Mouse (Mus musculus): ENCODE data around the gene Pgm1. TPM values are rescaled to one million over a fixed set of nuclear protein-coding genes. Genes with fewer than 3 reads are reported as not detected.

Gene Pgm1
- polyA plus RNA-seq, 1 experiment = 53.3 TPM

GRCm38 (mm10) chr4:99957186-99957585 lies 28.0 kb downstream of the Pgm1 start:
- no peak for DNase-seq (ENCODE audit: low spot score)

GRCm38 (mm10) chr4:99958084-99958815 lies 29.0 kb downstream of the Pgm1 start:
- no peak for DNase-seq (ENCODE audit: low spot score)

GRCm38 (mm10) chr4:99959308-99959707 lies 30.1 kb downstream of the Pgm1 start:
- DNase-seq (ENCODE audit: low spot score) = no peak

- no peak for DNase-seq (ENCODE audit: low spot score)
Measured at GRCm38 (mm10) chr4:99966555-99966954, 37.3 kb downstream of the Pgm1 start.

GRCm38 (mm10) chr4:99969328-99969727 lies 40.1 kb downstream of the Pgm1 start:
- no peak for DNase-seq (ENCODE audit: low spot score)

- no peak for DNase-seq (ENCODE audit: low spot score)
Measured at GRCm38 (mm10) chr4:99970097-99970496, 40.9 kb downstream of the Pgm1 start.

GRCm38 (mm10) chr4:99972886-99973285 lies 43.7 kb downstream of the Pgm1 start:
- no peak for DNase-seq (ENCODE audit: low spot score)

GRCm38 (mm10) chr4:99973931-99974330 lies 44.7 kb downstream of the Pgm1 start:
- no peak for DNase-seq (ENCODE audit: low spot score)

GRCm38 (mm10) chr4:99974375-99974774 lies 45.2 kb downstream of the Pgm1 start:
- no peak for DNase-seq (ENCODE audit: low spot score)

- DNase-seq (ENCODE audit: low spot score) = no peak
Measured at GRCm38 (mm10) chr4:99979326-99979725, 50.1 kb downstream of the Pgm1 start.

- no peak for DNase-seq (ENCODE audit: low spot score)
Measured at GRCm38 (mm10) chr4:99981216-99981615, 52.0 kb downstream of the Pgm1 start.

GRCm38 (mm10) chr4:99983652-99984368 lies 54.6 kb downstream of the Pgm1 start:
- DNase-seq (ENCODE audit: low spot score) = no peak

GRCm38 (mm10) chr4:99984369-99984752 lies 55.1 kb downstream of the Pgm1 start:
- no peak for DNase-seq (ENCODE audit: low spot score)

- DNase-seq (ENCODE audit: low spot score) = no peak
Measured at GRCm38 (mm10) chr4:99985086-99985485, 55.9 kb downstream of the Pgm1 start.

GRCm38 (mm10) chr4:99985631-99986030 lies 56.4 kb downstream of the Pgm1 start:
- no peak for DNase-seq (ENCODE audit: low spot score)

GRCm38 (mm10) chr4:99986609-99987008 lies 57.4 kb downstream of the Pgm1 start:
- DNase-seq (ENCODE audit: low spot score) = no peak

- DNase-seq (ENCODE audit: low spot score) = no peak
Measured at GRCm38 (mm10) chr4:99988771-99989170, 59.6 kb downstream of the Pgm1 start.

GRCm38 (mm10) chr4:100000971-100001370 lies 71.8 kb downstream of the Pgm1 start:
- DNase-seq (ENCODE audit: low spot score) = no peak

- DNase-seq (ENCODE audit: low spot score) = no peak
Measured at GRCm38 (mm10) chr4:100001806-100002205, 72.6 kb downstream of the Pgm1 start.

- no peak for DNase-seq (ENCODE audit: low spot score)
Measured at GRCm38 (mm10) chr4:100007721-100008120, 78.5 kb downstream of the Pgm1 start.

- DNase-seq (ENCODE audit: low spot score) = no peak
Measured at GRCm38 (mm10) chr4:100008371-100009090, 79.3 kb downstream of the Pgm1 start.

GRCm38 (mm10) chr4:100009211-100009678 lies 80.0 kb downstream of the Pgm1 start:
- no peak for DNase-seq (ENCODE audit: low spot score)

- DNase-seq (ENCODE audit: low spot score) = no peak
Measured at GRCm38 (mm10) chr4:100010916-100011315, 81.7 kb downstream of the Pgm1 start.
